Mouse (Mus musculus) limb, embryonic 15.5 days (tissue): ENCODE measurements around the gene 1700021F05Rik. TPM values are rescaled to one million over a fixed set of nuclear protein-coding genes. Genes with fewer than 3 reads are reported as not detected.
A peak's percentile ranks its signal among the peaks of the same experiment; 100 is the strongest.

ENCODE experiments used
- ATAC-seq: fragments of 200-750 bp; cut with Nextera tagmentation; 2 replicates; pipeline ENCODE4 v1.8.0; 2017; ENCODE audit warnings: low read depth, moderate TSS enrichment; ENCODE audit not compliant: insufficient number of reproducible peaks, low FRiP score, low TSS enrichment
- H3K27ac ChIP-seq: fragments of 300-500 bp; sonication (generic); 2 replicates; pipeline ENCODE4 v1.5.1; 2015; ENCODE audit warnings: moderate library complexity, mild to moderate bottlenecking, inconsistent platforms
- H3K27me3 ChIP-seq: fragments of 300-500 bp; sonication (generic); 2 replicates; pipeline ENCODE4 v1.6.1; 2015; ENCODE audit warnings: inconsistent platforms
- H3K36me3 ChIP-seq: fragments of 300-500 bp; sonication (generic); 2 replicates; pipeline ENCODE4 v1.6.1; 2015; ENCODE audit warnings: inconsistent platforms
- H3K4me1 ChIP-seq: fragments of 300-500 bp; sonication (generic); 2 replicates; pipeline ENCODE4 v1.6.1; 2015; ENCODE audit warnings: inconsistent platforms
- H3K4me2 ChIP-seq: fragments of 300-500 bp; sonication (generic); 2 replicates; pipeline ENCODE4 v1.6.1; 2015; ENCODE audit warnings: mild to moderate bottlenecking, inconsistent platforms
- H3K4me3 ChIP-seq: fragments of 300-500 bp; sonication (generic); 2 replicates; pipeline ENCODE4 v1.5.1; 2015; ENCODE audit warnings: mild to moderate bottlenecking, inconsistent platforms
- H3K9ac ChIP-seq: fragments of 300-500 bp; sonication (generic); 2 replicates; pipeline ENCODE4 v1.6.1; 2015; ENCODE audit warnings: inconsistent platforms
- H3K9me3 ChIP-seq: fragments of 300-500 bp; sonication (generic); 2 replicates; pipeline ENCODE4 v1.6.1; 2016; ENCODE audit warnings: inconsistent platforms
- WGBS: fragments of 180-500 bp; shearing (Covaris S2); methylation state at CpG from one replicate; pipeline ENCODE4 v1.1.7; 2015; 5-methylcytosine and 5-hydroxymethylcytosine counted together
- polyA plus RNA-seq: library from polyadenylated mRNA; unstranded; fragments of >200 nt; fragmentation: Nextera tagmentation; extraction: Ambion mirVana; gene quantifications from 2 replicates; pipeline ENCODE4 v1.2.1, GENCODE M21; 2015

The 1700021F05Rik gene
- polyA plus RNA-seq, 1 experiment from 2014 or later = 58.3 TPM

GRCm38 (mm10) chr10:43502599-43502998 is 38.2 kb downstream of the 1700021F05Rik start:
- Histone ChIP-seq H3K4me2 (no peak overlapping the region), H3K27me3 (no peaks in the 10 kb centered on the region), H3K9ac (no peak overlapping the region), H3K27ac (no peak overlapping the region), H3K9me3 (no peaks in the 10 kb centered on the region), H3K4me1 (no peaks in the 10 kb centered on the region), H3K36me3 (peaks cover 60% of the 10 kb centered on the region), H3K4me3 (no peak overlapping the region)
- no peak for ATAC-seq
- 96% methylated on average over 4 of the region's 4 CpGs for WGBS

DNA sequence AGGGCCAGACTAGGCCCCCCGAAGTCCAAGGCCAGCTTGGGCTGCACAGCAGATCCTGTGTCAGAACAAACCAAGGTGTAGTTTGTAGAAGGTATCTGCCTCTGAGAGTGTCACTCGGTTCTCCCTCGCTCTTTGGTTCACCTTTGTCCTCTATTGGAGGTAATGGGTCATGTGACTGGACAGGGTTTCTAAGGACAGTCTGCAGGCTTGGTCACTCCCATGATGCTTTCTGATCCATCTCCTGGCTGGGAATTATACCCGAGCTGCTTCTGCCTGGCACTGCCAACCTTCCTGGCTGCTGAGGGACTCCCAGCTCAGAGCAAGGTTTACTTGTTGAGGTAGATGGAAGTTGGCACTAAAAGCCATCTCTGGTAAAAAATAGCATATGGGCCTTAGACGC is 49.9 kb downstream of the 1700021F05Rik start:
- no peak overlapping the region for H3K4me2 ChIP-seq
- H3K4me3 ChIP-seq = no peak overlapping the region
- H3K27ac ChIP-seq = no peak overlapping the region
- H3K4me1 ChIP-seq = peaks cover 13% of the 10 kb centered on the region; the same call in 1 of the 2 replicates
- no peak overlapping the region for H3K9ac ChIP-seq
- H3K36me3 ChIP-seq = peaks cover 19% of the 10 kb centered on the region
- no peak for ATAC-seq
- H3K27me3 ChIP-seq = no peaks in the 10 kb centered on the region
- 87% methylated on average over 5 of the region's 5 CpGs for WGBS
- H3K9me3 ChIP-seq = no peaks in the 10 kb centered on the region

GRCm38 (mm10) chr10:43490034-43490433 is 50.8 kb downstream of the 1700021F05Rik start:
- no peak overlapping the region for H3K27ac ChIP-seq
- no peak overlapping the region for H3K9ac ChIP-seq
- no peaks in the 10 kb centered on the region for H3K27me3 ChIP-seq
- no peaks in the 10 kb centered on the region for H3K9me3 ChIP-seq
- no peak overlapping the region for H3K4me2 ChIP-seq
- H3K4me3 ChIP-seq = no peak overlapping the region
- peaks cover 13% of the 10 kb centered on the region; the same call in 1 of the 2 replicates for H3K4me1 ChIP-seq
- ATAC-seq = no peak
- WGBS = 62% methylated on average over 8 of the region's 8 CpGs
- H3K36me3 ChIP-seq = peaks cover 11% of the 10 kb centered on the region

- WGBS = 32% methylated on average over 6 of the region's 6 CpGs
These were observed 51.2 kb downstream of the 1700021F05Rik start for GRCm38 (mm10) chr10:43489550-43489949.

DNA sequence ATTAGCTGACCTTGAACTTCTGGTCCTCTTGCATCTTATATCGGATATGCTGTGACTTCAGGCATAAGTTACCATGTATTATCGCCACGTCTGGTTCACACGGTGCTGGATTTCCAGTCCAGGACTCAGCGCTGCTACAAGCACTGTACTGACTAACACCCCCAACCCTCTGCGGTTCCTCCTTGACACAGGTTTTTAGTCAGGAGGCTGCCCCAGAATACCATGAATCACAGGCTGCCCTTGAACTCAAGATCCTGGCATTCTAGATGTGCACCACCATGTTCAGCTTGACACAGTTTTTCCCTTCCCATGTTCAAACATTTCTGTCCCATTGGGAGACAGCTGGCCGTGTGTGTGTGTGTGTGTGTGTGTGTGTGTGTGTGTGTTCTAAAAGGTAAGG is 51.7 kb downstream of the 1700021F05Rik start:
- H3K9ac ChIP-seq = no peak overlapping the region
- H3K36me3 ChIP-seq = 0 out of 2 replicates have a peak, but pooled peaks cover 3% of the 10 kb centered on the region
- H3K27me3 ChIP-seq = no peaks in the 10 kb centered on the region
- 86% methylated on average over 7 of the region's 7 CpGs for WGBS
- ATAC-seq = no peak
- peaks cover 13% of the 10 kb centered on the region; the same call in 1 of the 2 replicates for H3K4me1 ChIP-seq
- H3K27ac ChIP-seq = no peak overlapping the region
- no peaks in the 10 kb centered on the region for H3K9me3 ChIP-seq
- no peak overlapping the region for H3K4me3 ChIP-seq
- no peak overlapping the region for H3K4me2 ChIP-seq

More at GRCm38 (mm10) chr10:43489550-43489949, 51.2 kb downstream of the 1700021F05Rik start:
- Histone ChIP-seq H3K27me3 (no peaks in the 10 kb centered on the region), H3K9ac (no peak overlapping the region), H3K27ac (no peak overlapping the region), H3K9me3 (no peaks in the 10 kb centered on the region), H3K4me2 (no peak overlapping the region), H3K36me3 (0 out of 2 replicates have a peak, but pooled peaks cover 7% of the 10 kb centered on the region), H3K4me1 (peaks cover 13% of the 10 kb centered on the region; the same call in 1 of the 2 replicates), H3K4me3 (no peak overlapping the region)
- no peak for ATAC-seq

DNA sequence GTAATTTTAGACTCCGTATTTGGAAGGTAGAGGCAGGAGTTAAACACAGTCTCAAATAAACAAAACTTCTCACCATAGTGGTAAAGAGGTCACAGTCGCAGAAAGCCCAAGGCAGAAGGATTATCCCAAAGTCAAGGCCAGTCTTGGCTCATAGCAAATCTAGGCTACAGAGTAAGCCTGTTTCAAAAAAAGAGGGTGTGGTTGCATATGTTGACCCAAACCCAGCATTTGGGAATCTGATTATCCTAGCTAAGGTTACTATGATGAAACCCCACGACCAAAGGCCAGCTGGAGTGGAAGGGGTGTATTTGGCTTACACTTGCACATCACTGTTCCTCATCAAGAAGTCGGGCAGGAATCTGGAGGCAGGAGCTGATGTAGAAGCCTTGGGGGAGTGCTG is 52.5 kb downstream of the 1700021F05Rik start:
- no peak for ATAC-seq
- WGBS = 55% methylated on average over 4 of the region's 4 CpGs

GRCm38 (mm10) chr10:43487441-43488010 is 53.3 kb downstream of the 1700021F05Rik start:
- peaks cover 23% of the 10 kb centered on the region for H3K4me1 ChIP-seq
- H3K27me3 ChIP-seq = no peaks in the 10 kb centered on the region
- H3K9ac ChIP-seq = no peak overlapping the region
- H3K36me3 ChIP-seq = no peaks in the 10 kb centered on the region
- H3K27ac ChIP-seq = 0 out of 2 replicates have a peak overlapping the region, but pooled peaks have one; percentile 11
- no peak overlapping the region for H3K4me2 ChIP-seq
- WGBS = 51% methylated on average over 3 of the region's 3 CpGs
- no peak overlapping the region for H3K4me3 ChIP-seq
- H3K9me3 ChIP-seq = no peaks in the 10 kb centered on the region
- ATAC-seq = no peak

More for the DNA sequence above, 52.5 kb downstream of the 1700021F05Rik start:
- Histone ChIP-seq H3K27ac (no peak overlapping the region), H3K4me3 (no peak overlapping the region), H3K9ac (no peak overlapping the region), H3K36me3 (no peaks in the 10 kb centered on the region), H3K4me2 (no peak overlapping the region), H3K9me3 (no peaks in the 10 kb centered on the region), H3K4me1 (peaks cover 18% of the 10 kb centered on the region), H3K27me3 (no peaks in the 10 kb centered on the region)

DNA sequence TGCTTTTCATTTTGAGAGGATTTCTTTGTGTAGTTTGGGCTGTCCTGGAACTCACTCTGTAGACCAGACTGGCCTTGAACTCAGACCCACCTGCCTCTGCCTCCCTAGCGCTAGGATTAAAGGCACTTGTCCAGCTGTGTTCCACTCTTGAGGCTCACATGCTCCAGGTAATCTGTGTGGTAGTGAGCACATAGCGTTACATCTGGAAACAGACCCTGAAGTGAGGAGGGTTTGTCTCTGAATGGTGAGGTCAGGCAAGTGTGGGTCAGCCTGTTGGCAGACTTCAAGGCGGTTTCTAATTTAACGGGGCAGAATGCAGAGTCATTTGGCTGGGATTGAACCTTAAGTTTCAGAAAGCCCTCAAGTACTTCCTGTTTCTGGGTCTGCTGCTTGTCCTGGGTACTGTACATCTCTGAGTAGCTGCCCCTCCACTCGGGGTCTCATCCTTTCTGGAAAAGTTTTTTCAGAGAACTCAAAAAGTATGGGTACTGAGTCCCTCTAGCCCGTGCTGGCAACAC is 55.0 kb downstream of the 1700021F05Rik start:
- Histone ChIP-seq H3K4me3 (no peak overlapping the region), H3K36me3 (no peaks in the 10 kb centered on the region), H3K27me3 (no peaks in the 10 kb centered on the region), H3K27ac (no peak overlapping the region), H3K4me1 (peaks cover 30% of the 10 kb centered on the region), H3K4me2 (no peak overlapping the region), H3K9ac (no peak overlapping the region), H3K9me3 (no peaks in the 10 kb centered on the region)
- 66% methylated on average over 6 of the region's 6 CpGs for WGBS
- no peak for ATAC-seq

GRCm38 (mm10) chr10:43483426-43483995 is 57.3 kb downstream of the 1700021F05Rik start:
- Histone ChIP-seq H3K36me3 (no peaks in the 10 kb centered on the region), H3K9me3 (no peaks in the 10 kb centered on the region), H3K27me3 (no peaks in the 10 kb centered on the region), H3K4me2 (no peak overlapping the region), H3K4me1 (peaks cover 25% of the 10 kb centered on the region), H3K9ac (no peak overlapping the region), H3K27ac (peak overlapping the region; percentile 67; the same call in 1 of the 2 replicates), H3K4me3 (no peak overlapping the region)
- no peak for ATAC-seq
- 32% methylated on average over 9 of the region's 9 CpGs for WGBS

DNA sequence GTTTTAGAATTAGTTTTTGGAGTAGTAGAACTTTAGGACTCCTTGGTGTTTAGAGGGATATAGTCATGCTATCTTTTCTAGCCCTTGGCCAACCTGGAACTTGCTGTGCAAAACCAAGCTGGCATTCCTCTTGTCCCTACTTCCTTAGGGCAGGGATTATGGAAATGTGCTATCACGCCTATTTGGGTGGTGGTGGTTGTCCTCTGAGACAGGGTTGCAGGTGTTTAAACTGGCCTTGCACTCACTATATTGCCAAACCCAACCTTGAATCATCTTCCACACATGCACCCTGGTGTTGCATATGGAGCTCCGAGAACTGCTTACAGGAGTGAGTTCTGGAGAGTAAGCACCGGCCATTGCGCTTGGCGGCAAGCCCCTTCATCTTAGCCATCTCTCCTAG is 58.8 kb downstream of the 1700021F05Rik start:
- WGBS = 88% methylated on average over 5 of the region's 5 CpGs
- H3K4me3 ChIP-seq = no peak overlapping the region
- no peaks in the 10 kb centered on the region for H3K36me3 ChIP-seq
- H3K27me3 ChIP-seq = no peaks in the 10 kb centered on the region
- H3K4me1 ChIP-seq = peaks cover 32% of the 10 kb centered on the region
- H3K9ac ChIP-seq = no peak overlapping the region
- H3K27ac ChIP-seq = no peak overlapping the region
- no peak overlapping the region for H3K4me2 ChIP-seq
- ATAC-seq = no peak
- no peaks in the 10 kb centered on the region for H3K9me3 ChIP-seq

GRCm38 (mm10) chr10:43481179-43481578 is 59.6 kb downstream of the 1700021F05Rik start:
- no peaks in the 10 kb centered on the region for H3K27me3 ChIP-seq
- no peak overlapping the region for H3K27ac ChIP-seq
- H3K4me3 ChIP-seq = no peak overlapping the region
- 31% methylated on average over 4 of the region's 4 CpGs for WGBS
- H3K36me3 ChIP-seq = no peaks in the 10 kb centered on the region
- no peak overlapping the region for H3K9ac ChIP-seq
- H3K9me3 ChIP-seq = no peaks in the 10 kb centered on the region
- no peak overlapping the region for H3K4me2 ChIP-seq
- H3K4me1 ChIP-seq = peaks cover 32% of the 10 kb centered on the region
- no peak for ATAC-seq

- Histone ChIP-seq H3K36me3 (no peaks in the 10 kb centered on the region), H3K27ac (peak overlapping the region; percentile 98), H3K4me2 (peak overlapping the region; percentile 87), H3K4me1 (peaks cover 32% of the 10 kb centered on the region), H3K9ac (peak overlapping the region; percentile 90), H3K9me3 (no peaks in the 10 kb centered on the region), H3K27me3 (no peaks in the 10 kb centered on the region), H3K4me3 (peak overlapping the region; percentile 88)
- ATAC-seq = no peak
- WGBS = 6% methylated on average over 13 of the region's 13 CpGs
These were observed 60.5 kb downstream of the 1700021F05Rik start for GRCm38 (mm10) chr10:43480227-43480849.
